Mouse (Mus musculus) Patski (cell line): ENCODE measurements around the gene Adora2a. TPM values are rescaled to one million over a fixed set of nuclear protein-coding genes. Genes with fewer than 3 reads are reported as not detected.

Experiments used
- ATAC-seq: fragments of 100-300 bp; one replicate; pipeline ENCODE4 v1.8.0; 2021
- CTCF ChIA-PET: fragments of 350-600 bp; sonication (Branson Sonifier 250); formaldehyde crosslinking; loops from one replicate; lab custom pipeline; 2022; ENCODE audit warnings: inconsistent platforms; lab: Charles Lee
- POLR2A ChIA-PET: fragments of 350-600 bp; sonication (Branson Sonifier 250); formaldehyde crosslinking; loops from one replicate; lab custom pipeline; 2022; ENCODE audit warnings: antibody characterized with exemption, inconsistent platforms; lab: Charles Lee
- DNase-seq: peaks from one replicate; pipeline ENCODE4 v3.0.0-alpha.2; 2011; ENCODE audit warnings: low read depth, low spot score
- H3K27me3 ChIP-seq: fragments of 371-371 bp; one replicate; pipeline ENCODE4 v1.5.1; 2021
- CTCF ChIP-seq: fragments of 100-300 bp; IDR thresholded peaks from one replicate; pipeline ENCODE4 v1.5.1; 2021
- in situ Hi-C: fragments of 300-500 bp; cut with MboI; formaldehyde crosslinking; loops from 3 replicates; pipeline ENCODE4 v1.11.1; 2018; ENCODE audit warnings: low pct_unique_long_range_greater_than_20kb, mixed read lengths
- polyA plus RNA-seq: library from polyadenylated mRNA; unstranded; gene quantifications from one replicate; pipeline ENCODE4 v1.2.3, GENCODE M21; 2021

Gene Adora2a
- polyA plus RNA-seq, 1 experiment from 2014 or later: 0.83 TPM

DNA sequence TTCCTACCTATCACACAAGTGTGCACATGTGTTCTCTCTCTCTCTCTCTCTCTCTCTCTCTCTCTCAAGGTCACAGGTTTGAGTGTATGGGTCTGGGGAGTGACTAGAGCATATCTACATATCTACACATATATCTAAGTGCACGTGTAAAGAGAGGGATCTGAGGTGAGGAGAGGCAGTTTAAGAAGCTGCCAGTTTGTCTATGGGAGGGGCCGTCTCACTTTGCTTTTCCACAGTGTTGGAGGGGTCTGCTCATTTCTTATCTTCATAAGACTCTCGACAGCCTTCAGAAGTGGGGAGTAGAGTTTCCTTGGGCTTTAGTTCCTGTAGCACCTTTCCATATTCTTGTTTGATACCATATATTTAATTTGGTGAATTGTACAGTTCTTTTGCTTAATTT is 23.4 kb upstream of the Adora2a start:
- DNase-seq: no peak
- POLR2A ChIA-PET: interaction anchor here (1.3 to 1.5 kb wide), 2 partner anchors 9 to 11 kb away, joined by 3 to 5 read pairs; no protein-coding TSS in a partner anchor
- in situ Hi-C loops: no loop called here
- no peaks in the 10 kb centered on the region for H3K27me3 ChIP-seq
- CTCF ChIA-PET: no interaction called here
- no peak for ATAC-seq
- TF ChIP-seq CTCF: no peak

DNA sequence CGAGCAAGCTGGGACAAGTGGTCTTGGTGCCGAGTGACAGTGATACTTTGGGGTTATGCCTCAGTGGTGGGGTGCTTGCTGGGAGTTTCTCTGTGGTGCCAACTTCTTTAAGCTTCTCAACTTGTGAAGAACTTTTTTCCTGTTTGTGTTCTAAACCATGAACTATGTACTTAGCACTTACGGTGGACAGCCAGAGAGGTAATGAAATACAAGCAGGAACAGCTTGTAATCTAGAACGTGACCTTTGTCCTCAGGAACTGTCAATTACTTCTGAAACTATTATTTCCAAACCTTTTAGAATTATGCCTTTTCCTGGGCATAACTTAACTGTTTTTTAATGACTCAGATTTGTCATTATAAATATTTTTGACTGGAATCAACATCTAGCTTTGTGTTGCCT is 22.3 kb upstream of the Adora2a start:
- no peak for DNase-seq
- in situ Hi-C loops: no loop called here
- no peaks in the 10 kb centered on the region for H3K27me3 ChIP-seq
- ChIA-PET POLR2A (interaction anchor here (0.5 to 1.5 kb wide), 3 partner anchors 8 to 173 kb away, joined by 3 to 5 read pairs (median 4); no protein-coding TSS in a partner anchor), CTCF (interaction anchor here (1.0 to 1.5 kb wide), 2 partner anchors 10 to 19 kb away, joined by 3 to 5 read pairs; no protein-coding TSS in a partner anchor)
- no peak for ATAC-seq
- TF ChIP-seq CTCF: no peak

DNA sequence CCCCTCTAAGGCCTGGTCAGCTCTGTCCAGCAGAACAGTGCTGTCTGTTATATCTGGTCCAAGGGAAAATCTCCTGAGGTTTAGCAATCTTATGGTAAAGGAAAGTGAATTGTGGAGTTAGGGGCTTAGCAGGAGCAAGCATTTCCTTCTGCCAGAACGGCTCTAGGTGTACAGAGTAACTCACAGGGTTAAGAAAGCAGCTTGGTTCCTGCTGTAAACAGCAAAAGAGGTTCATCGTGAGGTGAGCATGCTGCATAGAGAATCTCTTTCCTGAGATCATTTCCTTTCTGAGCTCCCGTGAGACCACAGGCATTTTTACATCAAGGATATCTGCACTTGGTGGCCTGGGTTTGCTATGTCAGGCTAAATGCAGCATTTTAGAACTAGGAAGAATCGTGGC is 21.8 kb upstream of the Adora2a start:
- no peaks in the 10 kb centered on the region for H3K27me3 ChIP-seq
- DNase-seq (no peak), ATAC-seq (no peak)
- ChIA-PET CTCF (interaction anchor here (1.0 to 1.5 kb wide), 2 partner anchors 9 to 20 kb away, joined by 3 to 5 read pairs; no protein-coding TSS in a partner anchor), POLR2A (interaction anchor here (0.5 to 1.5 kb wide), 2 partner anchors 10 to 172 kb away, joined by 4 to 5 read pairs; no protein-coding TSS in a partner anchor)
- no peak for TF ChIP-seq CTCF
- in situ Hi-C loops: no loop called here

DNA sequence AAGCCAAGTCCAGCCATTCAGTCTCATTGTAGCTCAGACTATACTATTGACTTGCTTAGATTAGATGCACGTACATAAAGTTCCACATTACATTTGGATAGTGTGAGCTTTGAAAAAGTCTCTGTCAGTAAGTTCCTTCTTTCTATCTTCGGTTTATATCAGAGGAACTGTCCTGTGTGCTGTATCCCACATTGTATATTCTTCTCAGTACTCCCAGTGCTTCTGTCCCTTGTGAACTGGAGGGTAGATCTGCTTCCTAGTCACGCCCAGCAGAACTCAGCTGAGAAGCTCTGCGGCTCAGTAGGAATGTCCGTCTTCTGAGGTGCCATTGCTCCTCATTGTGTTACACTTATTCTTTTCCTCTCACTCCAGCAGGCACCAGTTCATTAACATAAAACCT is 18.1 kb upstream of the Adora2a start:
- H3K27me3 ChIP-seq: no peaks in the 10 kb centered on the region
- CTCF ChIA-PET: interaction anchor here (1.6 to 2.3 kb wide), 2 partner anchors 14 to 15 kb away, joined by 8 read pairs; no protein-coding TSS in a partner anchor
- DNase-seq (no peak), ATAC-seq (no peak)
- in situ Hi-C loops: no loop called here
- POLR2A ChIA-PET: no interaction called here
- no peak for TF ChIP-seq CTCF

DNA sequence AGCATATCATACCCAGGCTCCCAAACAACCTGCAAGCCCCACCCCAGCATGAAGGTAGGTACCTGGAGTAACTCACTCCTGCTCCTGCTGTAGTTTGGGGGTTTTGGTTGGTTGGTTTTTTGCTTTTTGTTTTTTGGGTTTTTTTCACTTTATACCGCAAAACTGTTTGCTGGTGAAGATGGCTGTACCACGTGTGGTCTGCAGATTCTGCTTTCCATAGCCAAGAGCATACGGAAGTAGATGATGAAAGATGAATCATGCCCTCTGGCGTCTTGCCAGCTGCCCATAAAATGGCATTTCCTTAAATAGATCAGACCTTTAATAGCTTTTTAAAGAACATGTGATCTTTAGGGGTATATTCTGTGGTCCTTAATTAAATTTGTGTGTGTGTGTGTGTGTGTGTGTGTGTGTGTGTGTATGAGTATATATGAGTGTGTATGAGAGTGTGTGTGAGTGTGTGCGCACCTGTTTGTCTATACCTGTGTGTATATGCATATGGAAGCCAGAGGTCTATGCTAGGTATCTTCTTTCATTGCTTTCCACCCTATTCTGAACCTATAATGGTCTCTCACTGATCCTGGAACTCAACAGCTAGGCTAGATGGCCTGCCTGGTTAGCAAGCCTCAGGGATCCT is 16.8 kb upstream of the Adora2a start:
- ChIA-PET POLR2A (interaction anchor here (0.7 kb wide), 1 partner anchor 9 kb away, joined by 3 read pairs; no protein-coding TSS in a partner anchor), CTCF (interaction anchor here (0.7 to 2.3 kb wide), 2 partner anchors 14 to 140 kb away, joined by 4 to 8 read pairs; no protein-coding TSS in a partner anchor)
- in situ Hi-C loops: no loop called here
- TF ChIP-seq CTCF: no peak
- H3K27me3 ChIP-seq: no peaks in the 10 kb centered on the region
- peak; percentile 35 for ATAC-seq
- peak; percentile 89 for DNase-seq

DNA sequence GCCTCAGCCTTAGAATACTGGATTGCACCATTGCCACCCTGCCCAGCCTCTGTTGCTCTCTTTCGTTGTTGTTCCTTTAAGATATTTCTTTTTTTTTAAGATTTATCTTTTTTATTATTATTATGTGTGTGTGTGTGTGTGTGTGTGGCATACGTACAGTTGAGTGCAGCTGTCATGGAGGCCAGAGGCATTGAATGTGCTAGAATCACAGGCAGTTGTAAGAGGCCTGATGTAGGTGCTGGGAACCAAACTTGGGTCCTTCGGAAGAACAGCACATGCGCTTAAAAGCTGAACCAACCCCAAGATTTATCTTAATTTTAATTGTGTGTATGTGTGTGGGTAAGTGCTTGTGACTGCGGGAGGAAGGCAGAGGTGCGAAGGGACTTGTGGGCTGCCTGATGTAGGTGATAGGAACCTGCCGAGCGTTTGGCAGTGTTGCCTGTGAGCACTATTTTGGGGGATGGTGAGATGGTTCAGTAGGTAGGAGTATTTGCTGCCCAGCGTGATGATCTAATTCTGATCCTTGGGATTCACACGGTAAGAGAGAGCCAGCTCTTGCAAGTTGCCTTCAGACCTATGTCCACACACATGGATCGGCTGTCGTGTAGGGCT is 15.4 kb upstream of the Adora2a start:
- no peak for TF ChIP-seq CTCF
- H3K27me3 ChIP-seq: no peaks in the 10 kb centered on the region
- ChIA-PET POLR2A (interaction anchor here (1.3 kb wide), 1 partner anchor 8 kb away, joined by 3 read pairs; no protein-coding TSS in a partner anchor), CTCF (no interaction called here)
- no peak for ATAC-seq
- in situ Hi-C loops: no loop called here
- DNase-seq: no peak

DNA sequence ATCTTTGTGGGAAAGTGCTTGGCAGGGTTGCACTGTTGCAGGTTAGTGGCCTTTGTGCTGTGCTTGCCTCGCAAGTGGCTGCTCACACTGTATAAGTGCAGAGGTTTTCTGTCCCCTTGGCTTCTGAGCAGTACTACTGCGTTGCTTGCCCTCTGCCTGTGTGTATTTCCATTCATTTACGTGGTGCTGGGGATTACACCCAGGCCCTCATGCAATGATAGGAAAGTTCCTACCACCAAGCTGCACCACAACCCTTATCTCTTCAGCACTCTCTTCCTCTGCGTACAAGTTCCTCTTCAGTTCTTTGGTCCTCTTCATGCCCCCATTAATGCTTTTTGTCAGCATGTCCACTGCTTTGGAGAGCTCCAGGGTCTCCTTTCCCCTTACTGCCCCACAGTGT is 14.7 kb upstream of the Adora2a start:
- no peak for TF ChIP-seq CTCF
- no peaks in the 10 kb centered on the region for H3K27me3 ChIP-seq
- ChIA-PET POLR2A (no interaction called here), CTCF (no interaction called here)
- in situ Hi-C loops: no loop called here
- no peak for DNase-seq
- no peak for ATAC-seq

DNA sequence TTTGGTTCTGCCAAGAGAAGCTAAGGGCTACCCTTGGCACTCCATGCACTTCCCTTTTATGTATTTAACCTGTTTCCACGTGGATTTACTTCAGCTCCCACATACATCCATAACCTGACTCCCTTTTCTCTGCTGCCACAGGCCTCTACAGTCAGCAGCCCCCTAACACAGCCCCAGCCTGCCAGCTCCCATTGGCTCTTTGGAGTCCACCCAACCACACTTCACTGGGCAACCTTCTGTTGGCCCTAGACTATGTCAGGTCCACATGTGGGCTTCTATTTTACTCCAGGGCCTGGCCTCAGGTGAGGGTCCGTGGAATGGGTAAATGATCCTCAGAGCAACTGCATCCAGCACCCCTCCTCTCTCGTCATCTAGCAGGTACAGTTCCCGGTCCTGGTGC is 14.1 kb upstream of the Adora2a start:
- no peak for TF ChIP-seq CTCF
- H3K27me3 ChIP-seq: no peaks in the 10 kb centered on the region
- DNase-seq: no peak
- CTCF ChIA-PET: interaction anchor here (1.1 to 2.1 kb wide), 3 partner anchors 18 to 138 kb away, joined by 3 to 4 read pairs (median 4); no protein-coding TSS in a partner anchor
- POLR2A ChIA-PET: interaction anchor here (1.0 kb wide), 1 partner anchor 9 kb away, joined by 3 read pairs; no protein-coding TSS in a partner anchor
- in situ Hi-C loops: no loop called here
- no peak for ATAC-seq

DNA sequence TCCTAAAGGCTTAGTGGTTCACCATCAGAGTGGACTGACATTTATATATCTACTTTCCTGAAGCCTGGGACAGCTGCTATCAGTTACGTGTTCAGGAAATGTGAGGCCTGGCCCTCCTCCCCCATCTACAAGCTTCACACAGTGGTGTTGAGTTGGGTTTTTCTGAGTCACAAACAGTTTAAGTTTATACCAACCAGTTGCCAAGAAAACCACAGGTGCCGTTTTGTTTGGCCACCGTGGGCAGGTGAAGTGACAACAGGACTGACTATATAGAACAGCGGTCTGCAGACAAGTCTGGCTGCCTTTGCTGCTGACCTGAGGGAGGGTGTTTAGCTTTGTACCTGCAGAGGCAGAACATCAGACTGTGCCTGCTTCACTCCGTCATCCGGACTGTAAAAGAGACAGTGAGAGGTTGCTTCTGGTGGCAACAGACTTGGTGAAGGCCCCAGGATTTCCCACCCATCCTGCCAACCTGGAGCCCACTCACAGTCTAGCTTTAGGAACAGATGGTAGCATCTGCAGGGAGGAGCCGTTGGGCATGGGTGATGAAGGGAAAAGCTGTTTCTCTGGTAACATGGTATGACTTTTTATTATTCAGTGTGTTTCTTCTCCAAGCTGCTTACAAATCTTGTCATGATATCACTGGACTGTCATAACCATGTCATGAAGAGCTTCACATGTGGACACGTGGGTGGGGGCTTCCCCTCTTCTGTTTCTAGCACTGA is 13.2 kb upstream of the Adora2a start:
- ATAC-seq (no peak), DNase-seq (no peak)
- in situ Hi-C loops: no loop called here
- no peak for TF ChIP-seq CTCF
- no peaks in the 10 kb centered on the region for H3K27me3 ChIP-seq
- ChIA-PET POLR2A (interaction anchor here (1.0 to 1.5 kb wide), 2 partner anchors 9 to 10 kb away, joined by 3 to 5 read pairs; no protein-coding TSS in a partner anchor), CTCF (interaction anchor here (0.6 to 2.1 kb wide), 6 partner anchors 9 to 137 kb away, joined by 3 to 5 read pairs (median 4); no protein-coding TSS in a partner anchor)

DNA sequence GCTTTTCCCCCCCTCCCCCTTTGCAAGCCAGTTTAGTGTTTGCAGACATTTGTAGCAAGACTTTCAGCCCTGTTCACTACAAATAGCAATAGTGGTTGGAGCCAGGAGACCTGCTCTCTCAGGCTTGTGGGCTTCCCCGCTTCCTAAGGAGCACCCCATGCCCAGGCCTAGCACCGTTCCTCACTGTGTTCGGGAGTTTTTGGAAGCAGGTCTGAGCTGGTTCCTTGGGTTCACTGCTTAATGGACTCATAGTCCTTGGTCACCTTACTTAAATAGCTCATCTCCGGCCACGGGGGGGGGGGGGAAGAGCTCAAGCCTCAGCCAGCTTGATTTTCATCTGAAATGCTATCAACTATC is 12.7 kb upstream of the Adora2a start:
- no peak for TF ChIP-seq CTCF
- ChIA-PET POLR2A (interaction anchor here (1.5 kb wide), 1 partner anchor 10 kb away, joined by 5 read pairs; no protein-coding TSS in a partner anchor), CTCF (interaction anchor here (0.6 to 2.1 kb wide), 4 partner anchors 9 to 87 kb away, joined by 3 to 5 read pairs (median 4); no protein-coding TSS in a partner anchor)
- DNase-seq (no peak), ATAC-seq (no peak)
- in situ Hi-C loops: no loop called here
- no peaks in the 10 kb centered on the region for H3K27me3 ChIP-seq
